8 mouse cellular contexts compared by ENCODE assay signal in the genomic region with DNA sequence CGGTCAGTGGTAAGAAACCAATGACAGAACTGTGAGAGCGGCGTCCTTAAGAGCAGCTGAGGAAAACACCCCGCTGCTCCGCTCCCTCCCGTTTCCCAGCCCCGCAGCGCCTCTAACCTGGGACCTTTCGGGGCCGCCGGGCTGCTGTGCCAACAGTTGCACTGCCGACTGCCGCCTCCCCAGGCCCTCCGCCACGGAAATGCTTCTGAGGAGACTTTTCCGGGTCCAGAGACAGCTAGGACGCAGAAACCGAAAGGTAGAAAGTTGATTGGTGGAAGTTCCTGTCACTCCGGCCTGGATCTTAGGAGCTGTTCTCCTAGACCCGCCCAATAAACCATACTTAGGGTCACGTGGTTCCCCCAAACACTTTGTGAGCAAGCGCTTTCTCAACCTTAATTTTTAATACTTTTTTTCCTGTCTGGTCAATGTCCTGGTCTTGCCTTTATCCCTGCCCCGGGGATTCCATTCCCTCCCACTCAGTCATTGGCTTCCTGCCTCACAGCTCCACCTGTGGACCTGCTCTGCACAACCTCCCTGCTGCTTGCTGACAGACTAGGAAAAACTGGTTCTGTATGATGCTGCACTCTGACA. TPM values are rescaled to one million over a fixed set of nuclear protein-coding genes. Genes with fewer than 3 reads are reported as not detected.
A peak's percentile ranks its signal among the peaks of the same experiment; 100 is the strongest.
DNase-seq lines count a peak whose midpoint lies in the region; ATAC-seq lines count a peak whose summit lies in the region.
"Not testable (repeated sequence)": the region's sequence is repeated elsewhere in the genome, so short reads cannot be mapped to it uniquely, and the experiment has no call there.

Gene Zfp994, minus strand, starts transcription at position 195 of the 591 bp plus-strand sequence.

- peak; percentile 99 for ATAC-seq in inflammation-experienced regulatory T-cells, adult 6 months
- peak; percentile 100 for ATAC-seq in megakaryocyte-erythroid progenitor cell, adult 5-6 weeks (replicated peaks; ENCODE audit: low FRiP score, low TSS enrichment, poor library complexity, severe bottlenecking)

- intact Hi-C loops in gastrocnemius, postnatal 14 days (cut with DNase I; ENCODE audit: low total_unique reads); left cerebral cortex, postnatal 10 days (cut with DNase I): not testable (repeated sequence)

- DNase-seq in adrenal gland, adult (ENCODE audit: inconsistent age in 2 of 2, low spot score in 1 of 2) = peak; percentile 94 to 99
- DNase-seq in embryo, embryonic 10.5 days (ENCODE audit: low spot score) = peak; percentile 98
- DNase-seq in gastrocnemius, postnatal 14 days = peak; percentile 87
- peak; percentile 95 to 99 for DNase-seq in left cerebral cortex, postnatal 10 days (ENCODE audit: extremely low spot score in 1 of 2, low spot score in 2 of 2)
- DNase-seq in right cerebral cortex, postnatal 25 days = peak; percentile 92
- peak; percentile 84 to 91 for DNase-seq in urinary bladder, postnatal 4 days (ENCODE audit: low spot score in 2 of 2)

RNA-seq across cellular contexts. Expression of gene Zfp994, which starts in this region (rescaled TPM):
- total RNA-seq in gastrocnemius, postnatal 14 days (2021) = 1 to 10 TPM; 1.9 to 2.0 TPM
- 1 to 10 TPM; 4.8 to 5.5 (median 4.9) TPM for polyA plus RNA-seq in inflammation-experienced regulatory T-cells, adult 6 months (2017; shearing (Covaris generic))
- total RNA-seq in left cerebral cortex, postnatal 10 days (2021) = 1 to 10 TPM; 5.4 TPM
- total RNA-seq in megakaryocyte-erythroid progenitor cell, adult 5-6 weeks (2014; fragmentation: Nextera tagmentation) = 4.7 and 9.6 TPM in 2 replicates
- 3.8 and 7.0 TPM in 2 replicates for total RNA-seq in megakaryocyte-erythroid progenitor cell, adult 5-6 weeks (2017)

Comparison
In these comparisons a context has a peak if more than half of its experiments do, and no peak if none do; other contexts are left out.
1. Peak in every context shown above with its lines: DNase-seq and ATAC-seq.